Mouse (Mus musculus) intestine, postnatal 0 days (tissue): ENCODE data around the gene Dnhd1. TPM values are rescaled to one million over a fixed set of nuclear protein-coding genes. Genes with fewer than 3 reads are reported as not detected.
A peak's percentile ranks its signal among the peaks of the same experiment; 100 is the strongest.
"Not testable (repeated sequence)": the region's sequence is repeated elsewhere in the genome, so short reads cannot be mapped to it uniquely, and the experiment has no call there.

ENCODE experiments used
- ATAC-seq: fragments of 200-750 bp; cut with Nextera tagmentation; 2 replicates; pipeline ENCODE4 v1.8.0; 2017; ENCODE audit warnings: mild to moderate bottlenecking, moderate TSS enrichment, moderate library complexity
- H3K27ac ChIP-seq: fragments of 300-500 bp; sonication (generic); 2 replicates; pipeline ENCODE4 v1.5.1; 2014; ENCODE audit warnings: mild to moderate bottlenecking, low read depth, low read length, moderate library complexity
- H3K27me3 ChIP-seq: fragments of 300-500 bp; sonication (generic); replicated peaks from 2 replicates; pipeline ENCODE4 v1.6.1; 2014; ENCODE audit warnings: low read length, mixed read lengths; ENCODE audit not compliant: control insufficient read depth, insufficient read depth
- H3K36me3 ChIP-seq: fragments of 300-500 bp; sonication (generic); 2 replicates; pipeline ENCODE4 v1.6.1; 2014; ENCODE audit warnings: mild to moderate bottlenecking, moderate library complexity; ENCODE audit not compliant: control insufficient read depth, insufficient read depth
- H3K4me1 ChIP-seq: fragments of 300-500 bp; sonication (generic); replicated peaks from 2 replicates; pipeline ENCODE4 v1.6.1; 2014; ENCODE audit warnings: antibody characterized with exemption, low read length, mixed read lengths; ENCODE audit not compliant: control insufficient read depth, insufficient read depth
- H3K4me2 ChIP-seq: fragments of 300-500 bp; sonication (generic); replicated peaks from 2 replicates; pipeline ENCODE4 v1.6.1; 2014; ENCODE audit warnings: low read depth, mild to moderate bottlenecking, moderate library complexity
- H3K4me3 ChIP-seq: fragments of 300-500 bp; sonication (generic); 2 replicates; pipeline ENCODE4 v1.5.1; 2014; ENCODE audit warnings: low read depth, low read length
- H3K9ac ChIP-seq: fragments of 300-500 bp; sonication (generic); 2 replicates; pipeline ENCODE4 v1.6.1; 2014; ENCODE audit warnings: mild to moderate bottlenecking, low read depth, low read length
- H3K9me3 ChIP-seq: fragments of 300-500 bp; sonication (generic); 2 replicates; pipeline ENCODE4 v1.6.1; 2016; ENCODE audit warnings: mixed run types; ENCODE audit not compliant: control insufficient read depth
- CTCF ChIP-seq: sonication (generic); IDR thresholded peaks from 2 replicates; pipeline ENCODE4 v1.5.1; 2016; ENCODE audit warnings: low read depth, mild to moderate bottlenecking, control low read depth, antibody characterized with exemption, moderate library complexity
- WGBS: fragments of 180-500 bp; shearing (Covaris S2); extraction: QIAGEN DNeasy Blood & Tissue Kit; methylation state at CpG from one replicate; pipeline ENCODE4 v1.1.7; 2014; 5-methylcytosine and 5-hydroxymethylcytosine counted together
- polyA plus RNA-seq: library from polyadenylated mRNA; unstranded; fragments of >200 nt; fragmentation: Nextera tagmentation; extraction: Ambion mirVana; gene quantifications from 2 replicates; pipeline ENCODE4 v1.2.1, GENCODE M21; 2015

Dnhd1 gene
- polyA plus RNA-seq, 1 experiment from 2014 or later = 0.09 TPM

DNA sequence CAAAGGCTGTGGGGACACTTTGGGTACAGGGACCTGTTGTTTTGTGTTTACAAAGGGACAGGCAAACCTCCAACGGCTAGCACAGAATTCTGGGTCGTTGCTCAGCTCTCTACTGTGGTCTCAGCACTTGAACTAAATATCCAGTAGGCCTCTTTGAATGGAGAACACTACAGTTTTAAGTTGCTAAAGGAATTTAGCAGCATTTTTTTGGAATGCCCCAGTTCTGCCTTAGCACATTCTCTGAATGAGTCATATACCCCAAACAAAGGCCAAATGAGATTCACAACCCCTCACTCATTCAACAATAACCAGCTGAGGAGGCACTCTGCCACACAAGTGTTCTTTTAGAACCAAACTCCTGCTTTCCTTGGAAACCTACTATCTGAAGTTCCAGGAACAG is 71.3 kb downstream of the Dnhd1 start:
- H3K4me3 ChIP-seq = no peak overlapping the region
- no peaks in the 10 kb centered on the region for H3K9me3 ChIP-seq
- TF ChIP-seq CTCF = no peak
- no peak for ATAC-seq
- no peak overlapping the region for H3K4me2 ChIP-seq
- no peaks in the 10 kb centered on the region for H3K36me3 ChIP-seq
- WGBS = 62% methylated on average over 2 of the region's 2 CpGs
- no peaks in the 10 kb centered on the region for H3K4me1 ChIP-seq
- no peaks in the 10 kb centered on the region for H3K27me3 ChIP-seq
- H3K27ac ChIP-seq = no peak overlapping the region
- H3K9ac ChIP-seq = no peak overlapping the region

DNA sequence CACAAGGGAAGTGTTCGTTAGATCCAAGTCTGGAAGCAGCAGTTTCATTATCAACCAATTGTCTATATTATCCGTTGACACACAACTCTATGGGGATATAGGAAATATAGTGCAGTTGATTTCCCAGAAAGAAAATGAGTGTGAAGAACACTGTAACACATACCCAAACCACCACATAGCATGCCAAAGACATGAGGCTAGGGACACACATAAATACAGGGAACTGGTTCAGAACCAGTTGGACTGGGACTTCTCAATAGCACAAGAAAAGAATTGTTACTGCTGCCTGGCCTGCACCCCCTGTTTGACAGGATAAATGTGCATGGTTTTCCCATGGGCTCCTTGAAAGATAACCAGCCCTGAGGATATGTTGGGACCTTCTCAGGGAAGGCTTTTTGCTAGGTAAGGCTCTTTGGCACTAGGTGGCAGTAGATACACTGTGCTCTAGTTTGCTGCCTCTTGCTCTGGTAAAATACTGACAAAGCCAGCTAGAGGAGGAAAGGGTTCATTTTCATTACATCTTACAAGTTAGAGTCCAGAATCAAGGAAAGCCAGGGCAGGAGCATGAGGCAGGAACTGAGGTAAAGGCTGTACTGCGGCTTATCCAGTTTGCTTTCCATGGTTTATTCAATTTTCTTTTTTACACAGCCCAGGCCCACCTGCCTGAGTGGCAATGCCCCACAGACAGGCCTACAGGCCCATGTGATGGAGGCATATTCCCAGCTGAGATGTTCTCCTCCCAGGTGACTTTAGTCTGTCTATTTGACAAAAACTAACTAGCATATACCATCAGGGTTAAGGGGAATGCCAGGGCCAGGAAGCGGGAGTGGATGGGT is 75.7 kb downstream of the Dnhd1 start:
- no peak overlapping the region for H3K4me3 ChIP-seq
- ATAC-seq = peak; percentile 73; the same call in 1 of the 2 replicates
- peak; percentile 94 for TF ChIP-seq CTCF
- no peak overlapping the region for H3K9ac ChIP-seq
- H3K4me2 ChIP-seq = no peak overlapping the region
- WGBS = 80% methylated on average over 4 of the region's 4 CpGs
- H3K4me1 ChIP-seq = no peaks in the 10 kb centered on the region
- H3K27me3 ChIP-seq = no peaks in the 10 kb centered on the region
- no peak overlapping the region for H3K27ac ChIP-seq
- peaks cover 17% of the 10 kb centered on the region; the same call in 1 of the 2 replicates for H3K36me3 ChIP-seq
- no peaks in the 10 kb centered on the region for H3K9me3 ChIP-seq

DNA sequence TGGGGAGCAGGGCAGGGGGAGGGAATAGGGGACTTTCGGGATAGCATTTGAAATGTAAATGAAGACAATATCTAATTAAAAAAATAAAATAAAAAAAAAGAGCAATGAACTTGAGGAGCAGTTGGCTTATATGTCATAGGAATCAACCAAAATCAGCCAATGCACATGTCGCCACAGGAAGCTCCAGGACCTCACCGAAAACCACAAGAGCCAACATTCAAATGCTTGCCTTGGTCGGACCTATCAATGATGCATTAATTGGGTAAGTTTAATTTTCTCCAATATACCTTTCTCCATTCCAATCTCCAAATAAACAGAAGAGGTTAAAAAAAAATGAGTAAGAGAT is 76.3 kb downstream of the Dnhd1 start:
- no peak overlapping the region for H3K4me3 ChIP-seq
- H3K9ac ChIP-seq = no peak overlapping the region
- ATAC-seq = no peak

DNA sequence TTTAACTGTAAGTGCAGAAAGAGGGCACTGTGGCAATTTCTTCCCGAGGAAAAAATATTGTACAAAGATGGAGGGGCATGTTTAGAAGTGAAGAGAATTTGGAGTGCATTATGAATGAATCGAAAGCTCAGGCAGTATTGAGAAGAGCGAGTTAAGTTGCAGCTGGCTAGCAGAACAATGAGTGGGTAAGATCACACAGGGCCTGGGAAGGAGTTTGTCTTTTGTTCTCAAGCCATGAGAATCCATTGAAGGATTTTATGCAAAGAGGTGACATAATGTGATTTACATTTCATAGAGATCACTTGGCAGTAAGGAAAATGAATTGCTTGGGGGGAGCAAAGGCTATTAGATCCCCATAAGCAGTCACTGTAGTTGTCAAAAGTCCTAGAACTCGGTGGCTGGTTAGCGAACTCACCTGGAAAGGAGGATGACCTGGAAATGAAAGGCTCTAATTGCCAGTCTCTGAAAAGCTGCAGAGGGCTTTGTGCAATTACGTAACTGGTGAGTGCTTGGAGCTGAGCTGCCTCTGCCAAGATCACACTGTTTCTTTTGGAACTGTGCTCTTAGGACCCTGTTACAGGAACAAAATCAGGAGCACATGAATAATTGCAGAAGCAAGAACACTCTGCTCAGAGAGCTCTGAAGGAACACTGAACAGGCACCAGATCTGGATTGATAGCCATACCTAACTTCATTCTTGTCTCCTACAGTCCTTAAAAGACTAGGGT is 78.2 kb downstream of the Dnhd1 start:
- peaks cover 39% of the 10 kb centered on the region; the same call in 1 of the 2 replicates for H3K36me3 ChIP-seq
- no peak overlapping the region for H3K4me2 ChIP-seq
- no peaks in the 10 kb centered on the region for H3K27me3 ChIP-seq
- no peak for TF ChIP-seq CTCF
- WGBS = 82% methylated on average over 6 of the region's 6 CpGs
- no peak overlapping the region for H3K9ac ChIP-seq
- H3K4me1 ChIP-seq = no peaks in the 10 kb centered on the region
- no peak for ATAC-seq
- no peaks in the 10 kb centered on the region for H3K9me3 ChIP-seq
- H3K4me3 ChIP-seq = no peak overlapping the region
- H3K27ac ChIP-seq = no peak overlapping the region

More for the DNA sequence above, 76.3 kb downstream of the Dnhd1 start:
- Histone ChIP-seq H3K4me2 (no peak overlapping the region), H3K36me3 (peaks cover 22% of the 10 kb centered on the region; the same call in 1 of the 2 replicates), H3K27ac (no peak overlapping the region), H3K9me3 (no peaks in the 10 kb centered on the region), H3K4me1 (no peaks in the 10 kb centered on the region), H3K27me3 (no peaks in the 10 kb centered on the region)
- TF ChIP-seq CTCF = no peak
- 93% methylated on average over 4 of the region's 4 CpGs for WGBS

DNA sequence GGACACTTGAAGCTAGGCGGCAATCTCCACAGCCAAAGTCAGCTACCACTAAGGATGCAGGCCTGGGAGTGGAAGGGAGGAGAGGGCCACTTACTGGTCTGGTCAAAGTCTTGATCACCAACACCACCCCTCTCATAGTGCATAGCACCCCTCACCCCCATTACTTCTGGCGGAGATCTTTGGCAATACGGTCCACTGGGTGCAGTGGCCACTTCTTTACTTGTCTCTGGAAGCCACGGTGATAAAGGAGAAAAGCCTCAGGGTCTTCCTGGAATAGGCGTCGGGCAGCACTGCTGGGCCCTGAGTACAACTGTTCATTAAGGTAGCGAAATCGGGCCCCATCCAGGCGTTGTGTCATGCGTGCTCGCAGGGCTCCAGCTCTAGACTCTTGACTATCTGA is 83.2 kb downstream of the Dnhd1 start:
- WGBS = 93% methylated on average over 11 of the region's 11 CpGs
- Histone ChIP-seq H3K4me2 (no peak overlapping the region), H3K4me3 (no peak overlapping the region), H3K36me3 (peaks cover 47% of the 10 kb centered on the region; the same call in 1 of the 2 replicates), H3K9me3 (no peaks in the 10 kb centered on the region), H3K27me3 (no peaks in the 10 kb centered on the region), H3K27ac (no peak overlapping the region), H3K9ac (no peak overlapping the region), H3K4me1 (no peaks in the 10 kb centered on the region)
- TF ChIP-seq CTCF = no peak
- no peak for ATAC-seq

DNA sequence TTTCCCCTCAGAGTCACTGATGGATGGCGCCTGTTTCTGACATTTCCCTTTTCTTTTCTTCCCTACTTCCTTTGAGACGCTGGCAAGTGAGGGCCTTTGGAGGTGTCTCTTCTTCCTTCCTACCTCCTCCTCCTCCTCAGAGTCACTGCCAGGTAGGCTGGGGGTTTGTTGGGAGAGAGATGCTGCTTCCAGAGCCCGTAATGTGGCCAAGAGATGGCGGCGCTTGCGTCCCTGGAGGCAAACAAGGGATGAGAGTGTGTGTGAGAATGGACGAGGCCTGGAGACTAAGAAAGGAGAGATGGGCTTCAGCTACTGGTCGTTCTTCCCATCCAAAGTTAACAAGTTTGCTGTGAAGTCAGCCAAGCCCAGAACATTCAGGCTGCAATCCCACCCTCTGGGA is 84.2 kb downstream of the Dnhd1 start:
- peaks cover 41% of the 10 kb centered on the region; the same call in 1 of the 2 replicates for H3K36me3 ChIP-seq
- H3K27ac ChIP-seq = no peak overlapping the region
- no peaks in the 10 kb centered on the region for H3K27me3 ChIP-seq
- H3K4me1 ChIP-seq = no peaks in the 10 kb centered on the region
- no peak overlapping the region for H3K4me3 ChIP-seq
- 86% methylated on average over 8 of the region's 8 CpGs for WGBS
- no peak overlapping the region for H3K9ac ChIP-seq
- TF ChIP-seq CTCF = no peak
- no peak overlapping the region for H3K4me2 ChIP-seq
- no peaks in the 10 kb centered on the region for H3K9me3 ChIP-seq
- ATAC-seq = no peak

DNA sequence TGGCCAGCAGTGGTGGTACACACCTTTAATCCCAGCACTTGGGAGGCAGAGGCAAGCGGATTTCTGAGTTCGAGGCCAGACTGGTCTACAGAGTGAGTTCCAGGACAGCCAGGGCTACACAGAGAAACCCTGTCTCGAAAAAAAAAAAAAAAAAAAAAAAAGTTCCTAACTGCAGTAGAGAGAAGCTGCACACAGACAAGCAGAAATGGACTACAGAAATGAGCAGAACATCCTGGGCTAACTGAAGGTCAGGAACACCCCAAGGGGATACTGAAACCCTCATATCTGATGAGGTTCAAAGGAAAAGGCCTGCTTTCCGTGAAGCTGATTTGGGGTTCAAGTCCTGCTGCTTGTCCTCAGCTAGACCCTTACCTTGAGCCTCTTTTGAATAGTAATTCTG is 84.8 kb downstream of the Dnhd1 start:
- WGBS = 48% methylated on average over 3 of the region's 4 CpGs
- H3K27ac ChIP-seq, H3K4me1 ChIP-seq, H3K27me3 ChIP-seq, H3K9me3 ChIP-seq, ATAC-seq: not testable (repeated sequence)
- H3K36me3 ChIP-seq = peaks cover 46% of the 10 kb centered on the region; the same call in 1 of the 2 replicates
- H3K4me2 ChIP-seq = peak overlapping the region; percentile 92
- peak overlapping the region; percentile 89; the same call in 1 of the 2 replicates for H3K9ac ChIP-seq
- peak overlapping the region; percentile 93 for H3K4me3 ChIP-seq
